Mouse (Mus musculus) hindbrain, embryonic 10.5 days (tissue): ENCODE data around the gene Eif3g. TPM values are rescaled to one million over a fixed set of nuclear protein-coding genes. Genes with fewer than 3 reads are reported as not detected.
A peak's percentile ranks its signal among the peaks of the same experiment; 100 is the strongest.

Experiments
- DNase-seq: peaks from one replicate; pipeline ENCODE4 v3.0.0-alpha.2; 2017; ENCODE audit warnings: low spot score
- H3K27ac ChIP-seq: fragments of 300-500 bp; sonication (generic); 2 replicates; pipeline ENCODE4 v1.5.1; 2016; ENCODE audit warnings: mild to moderate bottlenecking, moderate library complexity
- H3K27me3 ChIP-seq: fragments of 300-500 bp; sonication (generic); 2 replicates; pipeline ENCODE4 v1.6.1; 2016; ENCODE audit warnings: mild to moderate bottlenecking; ENCODE audit not compliant: poor library complexity, insufficient read depth, severe bottlenecking
- H3K36me3 ChIP-seq: fragments of 300-500 bp; sonication (generic); 2 replicates; pipeline ENCODE4 v1.6.1; 2016; ENCODE audit warnings: mild to moderate bottlenecking, moderate library complexity
- H3K4me1 ChIP-seq: fragments of 300-500 bp; sonication (generic); replicated peaks from 2 replicates; pipeline ENCODE4 v1.6.1; 2016; ENCODE audit warnings: mild to moderate bottlenecking
- H3K4me3 ChIP-seq: fragments of 300-500 bp; sonication (generic); 2 replicates; pipeline ENCODE4 v1.5.1; 2016; ENCODE audit warnings: mild to moderate bottlenecking, moderate library complexity
- H3K9me3 ChIP-seq: fragments of 300-500 bp; sonication (generic); 2 replicates; pipeline ENCODE4 v1.6.1; 2016; ENCODE audit warnings: mild to moderate bottlenecking, moderate library complexity
- WGBS: fragments of 180-500 bp; shearing (Covaris S2); methylation state at CpG from one replicate; pipeline ENCODE4 v1.1.7; 2016; 5-methylcytosine and 5-hydroxymethylcytosine counted together
- polyA plus RNA-seq: library from polyadenylated mRNA; unstranded; fragments of >200 nt; fragmentation: Nextera tagmentation; extraction: Ambion mirVana; gene quantifications from 2 replicates; pipeline ENCODE4 v1.2.1, GENCODE M21; 2016

The Eif3g gene
- polyA plus RNA-seq, 1 experiment from 2014 or later: 406 TPM

GRCm38 (mm10) chr9:20879097-20879792 lies 19.2 kb downstream of the Eif3g start, which contains the start of gene Angptl6:
Angptl6 (minus strand) TSS chr9:20879727.
- no peaks in the 10 kb centered on the region for H3K36me3 ChIP-seq
- peak within 1 kb of the TSS; percentile 55 for H3K4me3 ChIP-seq
- H3K27me3 ChIP-seq: no peaks in the 10 kb centered on the region
- no peaks in the 10 kb centered on the region for H3K9me3 ChIP-seq
- no peak for DNase-seq
- peaks cover 16% of the 10 kb centered on the region for H3K4me1 ChIP-seq
- peak within 1 kb of the TSS; percentile 92 for H3K27ac ChIP-seq
- WGBS: 95% methylated on average over 13 of the region's 13 CpGs

GRCm38 (mm10) chr9:20878710-20879065 lies 19.7 kb downstream of the Eif3g start:
- Histone ChIP-seq H3K4me1 (peaks cover 16% of the 10 kb centered on the region), H3K27me3 (no peaks in the 10 kb centered on the region), H3K36me3 (no peaks in the 10 kb centered on the region), H3K27ac (peak overlapping the region; percentile 92), H3K9me3 (no peaks in the 10 kb centered on the region), H3K4me3 (peak overlapping the region; percentile 55)
- 24% methylated on average over 10 of the region's 10 CpGs for WGBS
- DNase-seq: no peak

- Histone ChIP-seq H3K4me1 (peaks cover 16% of the 10 kb centered on the region), H3K9me3 (no peaks in the 10 kb centered on the region), H3K27ac (peak overlapping the region; percentile 92), H3K4me3 (peak overlapping the region; percentile 55), H3K36me3 (no peaks in the 10 kb centered on the region), H3K27me3 (no peaks in the 10 kb centered on the region)
- under 1% methylated on average over 69 of the region's 69 CpGs for WGBS
- peak; percentile 100 for DNase-seq
These were observed 20.2 kb downstream of the Eif3g start for GRCm38 (mm10) chr9:20878041-20878709.

- Histone ChIP-seq H3K4me3 (peak overlapping the region; percentile 55), H3K36me3 (no peaks in the 10 kb centered on the region), H3K27ac (peak overlapping the region; percentile 92), H3K4me1 (peaks cover 16% of the 10 kb centered on the region), H3K9me3 (no peaks in the 10 kb centered on the region), H3K27me3 (no peaks in the 10 kb centered on the region)
- DNase-seq: no peak
- WGBS: 37% methylated on average over 14 of the region's 14 CpGs
These were observed 21.0 kb downstream of the Eif3g start for GRCm38 (mm10) chr9:20877118-20878040.

DNA sequence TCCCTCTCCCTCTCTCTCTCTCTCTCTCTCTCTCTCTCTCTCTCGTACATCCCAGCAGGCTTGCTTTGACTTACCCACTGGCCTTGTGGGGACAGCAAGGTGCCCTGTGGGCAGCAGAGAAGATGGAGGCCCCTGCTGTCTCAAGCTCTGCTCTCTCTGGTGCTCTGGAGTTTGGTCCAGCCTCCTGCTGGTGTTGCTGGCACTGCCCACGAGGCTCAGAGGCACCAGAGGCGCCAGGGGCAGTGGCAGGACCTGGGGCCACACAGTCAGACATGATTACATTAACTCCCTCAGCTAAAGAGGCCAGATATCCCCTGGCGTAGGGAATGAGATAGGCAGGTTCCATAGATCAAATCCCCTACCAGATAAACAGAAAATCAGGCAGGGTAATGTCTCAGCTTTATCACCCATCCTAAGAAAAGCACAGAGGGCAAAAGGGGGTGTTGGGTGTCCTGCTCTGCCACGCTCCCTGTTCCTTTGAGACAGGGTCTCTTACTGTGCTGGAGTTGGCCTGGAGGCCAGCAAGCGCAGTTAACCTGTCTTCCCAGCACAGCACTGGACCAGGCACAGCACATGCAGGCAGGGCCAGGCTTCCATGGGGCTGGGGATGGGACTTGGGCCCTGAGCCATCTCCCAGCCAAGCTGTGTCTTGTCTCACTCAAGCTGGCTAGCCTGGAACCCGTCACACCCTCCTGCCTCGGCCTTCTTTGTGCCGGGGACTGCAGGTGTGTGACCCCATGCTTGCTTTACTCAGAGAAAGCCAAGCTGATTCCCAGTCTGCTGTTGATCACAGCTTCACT lies 21.9 kb downstream of the Eif3g start:
- H3K4me3 ChIP-seq: no peak overlapping the region
- no peaks in the 10 kb centered on the region for H3K36me3 ChIP-seq
- whole genome bisulfite sequencing: 70% methylated on average over 9 of the region's 9 CpGs
- no peak for DNase-seq
- H3K9me3 ChIP-seq: no peaks in the 10 kb centered on the region
- no peaks in the 10 kb centered on the region for H3K27me3 ChIP-seq
- H3K4me1 ChIP-seq: peaks cover 16% of the 10 kb centered on the region
- no peak overlapping the region for H3K27ac ChIP-seq

DNA sequence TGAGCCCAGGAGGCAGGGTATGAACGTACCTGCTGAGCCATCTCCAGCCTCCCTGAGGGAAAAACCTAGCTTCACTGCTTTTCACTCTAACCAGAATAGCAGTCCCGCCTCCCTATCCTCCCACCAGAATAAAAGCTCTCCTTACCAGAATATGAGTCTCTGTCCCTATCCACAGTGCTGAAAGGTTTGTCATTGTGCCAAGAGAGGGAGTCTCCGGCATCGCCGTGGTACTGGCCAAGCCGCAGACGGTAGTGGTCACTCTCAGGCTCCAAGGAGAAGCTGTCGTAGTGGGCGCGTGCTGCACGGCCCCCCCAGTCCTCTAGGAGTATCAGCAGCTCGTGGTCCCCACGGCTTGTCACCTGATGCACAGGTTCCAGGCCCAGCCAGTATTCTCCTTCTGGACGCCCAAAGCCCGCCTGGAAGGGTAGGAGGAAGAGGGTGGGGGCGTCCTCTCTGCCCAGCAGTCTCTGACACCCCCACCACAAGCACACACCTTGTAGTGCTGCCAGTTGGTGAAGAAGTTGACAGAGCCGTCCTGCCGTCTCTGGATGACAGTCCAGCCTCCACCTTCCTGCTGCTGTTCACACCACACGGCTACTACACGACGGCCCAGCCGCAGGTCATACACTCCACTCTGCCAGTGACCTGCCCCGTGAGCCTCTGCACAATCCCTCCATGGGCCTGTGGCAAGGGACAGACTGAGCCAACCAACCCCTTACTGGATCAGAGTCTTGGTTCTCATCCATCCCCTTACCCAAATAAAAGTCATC lies 23.2 kb downstream of the Eif3g start:
- WGBS: 69% methylated on average over 23 of the region's 23 CpGs
- Histone ChIP-seq H3K27me3 (peaks cover 12% of the 10 kb centered on the region), H3K4me1 (peaks cover 16% of the 10 kb centered on the region), H3K36me3 (no peaks in the 10 kb centered on the region), H3K4me3 (no peak overlapping the region), H3K27ac (no peak overlapping the region), H3K9me3 (no peaks in the 10 kb centered on the region)
- no peak for DNase-seq

DNA sequence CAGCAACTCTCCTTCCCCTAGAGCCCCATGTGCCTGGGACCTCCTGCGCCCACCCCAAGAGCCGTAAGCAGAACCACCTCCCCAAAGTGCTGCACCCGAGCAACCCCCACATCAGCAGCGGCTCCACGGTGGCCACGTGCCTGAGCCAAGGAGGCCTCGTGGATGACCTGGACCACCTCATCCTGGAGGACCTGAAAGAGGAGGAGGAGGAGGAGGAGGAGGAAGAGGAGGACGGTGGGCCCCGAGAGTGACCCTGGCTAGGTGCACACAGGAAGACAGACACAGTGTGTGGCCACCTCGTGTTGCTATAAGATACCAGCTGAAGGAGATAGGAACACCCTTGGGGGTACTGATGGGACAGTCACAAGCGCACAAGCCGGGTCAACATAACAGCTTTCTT lies 24.9 kb downstream of the Eif3g start:
- 87% methylated on average over 12 of the region's 12 CpGs for WGBS
- no peak for DNase-seq
- Histone ChIP-seq H3K36me3 (no peaks in the 10 kb centered on the region), H3K4me1 (peaks cover 18% of the 10 kb centered on the region), H3K9me3 (no peaks in the 10 kb centered on the region), H3K27ac (no peak overlapping the region), H3K27me3 (peaks cover 29% of the 10 kb centered on the region), H3K4me3 (no peak overlapping the region)

- no peak for DNase-seq
- peaks cover 34% of the 10 kb centered on the region for H3K27me3 ChIP-seq
- no peaks in the 10 kb centered on the region for H3K9me3 ChIP-seq
- peaks cover 15% of the 10 kb centered on the region for H3K4me1 ChIP-seq
- H3K27ac ChIP-seq: no peak overlapping the region
- WGBS: 86% methylated on average over 10 of the region's 10 CpGs
- no peak overlapping the region for H3K4me3 ChIP-seq
- H3K36me3 ChIP-seq: no peaks in the 10 kb centered on the region
These were observed 25.4 kb downstream of the Eif3g start for GRCm38 (mm10) chr9:20872991-20873390.

GRCm38 (mm10) chr9:20870211-20871173 lies 27.9 kb downstream of the Eif3g start:
- Histone ChIP-seq H3K9me3 (no peaks in the 10 kb centered on the region), H3K4me1 (peaks cover 8% of the 10 kb centered on the region), H3K4me3 (no peak overlapping the region), H3K36me3 (no peaks in the 10 kb centered on the region), H3K27ac (no peak overlapping the region), H3K27me3 (peaks cover 53% of the 10 kb centered on the region)
- no peak for DNase-seq
- 79% methylated on average over 12 of the region's 12 CpGs for WGBS

DNA sequence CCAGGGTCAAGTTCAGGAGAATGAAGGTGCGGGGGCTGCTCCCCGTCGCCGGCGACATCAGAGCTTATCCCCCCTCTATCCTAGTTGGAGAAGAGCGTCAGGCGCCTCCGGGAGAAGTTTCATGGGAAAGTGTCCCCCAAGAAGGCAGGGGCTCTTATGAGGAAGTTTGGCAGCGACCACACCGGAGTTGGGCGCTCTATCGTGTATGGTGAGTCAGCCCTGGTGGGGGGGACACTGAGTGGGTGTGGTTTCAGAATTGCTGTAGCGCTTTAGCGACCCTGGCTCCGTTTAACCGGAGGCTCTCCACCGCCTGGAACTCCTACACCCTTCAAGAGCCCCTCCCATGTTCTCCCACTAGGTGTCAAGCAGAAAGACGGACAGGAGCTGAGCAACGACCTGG lies 29.2 kb downstream of the Eif3g start:
- Histone ChIP-seq H3K9me3 (no peaks in the 10 kb centered on the region), H3K27me3 (peaks cover 53% of the 10 kb centered on the region), H3K4me3 (peak overlapping the region; percentile 45), H3K4me1 (peaks cover 8% of the 10 kb centered on the region), H3K27ac (no peak overlapping the region), H3K36me3 (no peaks in the 10 kb centered on the region)
- DNase-seq: no peak
- 8% methylated on average over 19 of the region's 19 CpGs for WGBS

DNA sequence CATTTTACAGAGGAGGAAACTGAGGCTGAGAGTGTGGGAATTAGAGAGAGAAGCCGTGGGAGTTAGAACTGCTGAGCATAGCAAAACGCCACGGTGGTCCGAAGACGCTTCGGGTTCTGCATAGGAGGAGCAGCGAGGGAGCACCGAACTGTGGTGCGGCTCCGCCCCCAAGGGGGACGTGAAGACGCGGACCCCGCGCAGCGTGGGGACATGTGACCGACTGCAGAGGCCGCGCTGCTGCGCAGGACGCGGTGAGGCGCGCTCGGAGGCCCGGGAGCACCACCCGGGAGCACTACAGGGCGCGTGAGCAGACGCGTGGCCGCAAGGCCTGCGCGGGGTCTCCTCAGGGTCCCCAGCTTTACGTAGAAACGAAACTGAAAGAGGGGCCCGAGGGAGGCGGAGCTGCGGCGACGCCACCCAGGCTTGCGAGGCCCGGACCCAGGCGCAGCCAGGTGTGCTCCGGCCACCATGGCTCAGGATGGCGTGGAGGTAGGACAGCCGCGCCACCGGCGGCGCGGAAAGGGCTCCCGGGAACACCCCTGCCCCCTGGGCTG lies 29.9 kb downstream of the Eif3g start, which contains the start of gene A230050P20Rik:
TSS of gene A230050P20Rik (plus strand) at position 195 of the 554 bp plus-strand sequence.
- Histone ChIP-seq H3K36me3 (no peaks in the 10 kb centered on the region), H3K9me3 (no peaks in the 10 kb centered on the region), H3K4me1 (peaks cover 8% of the 10 kb centered on the region), H3K27me3 (peaks cover 53% of the 10 kb centered on the region), H3K4me3 (peak within 1 kb of the TSS; percentile 45), H3K27ac (no peak within 1 kb of the TSS)
- DNase-seq: no peak
- WGBS: 11% methylated on average over 53 of the region's 53 CpGs
